Mouse (Mus musculus) MN1 (cell line): Measurements from ENCODE around the gene Mrgprh.
"Not testable (repeated sequence)": the region's sequence is repeated elsewhere in the genome, so short reads cannot be mapped to it uniquely, and the experiment has no call there.

Experiments used
- DNase-seq: peaks from one replicate; pipeline ENCODE4 v3.0.0-alpha.2; 2016; ENCODE audit warnings: low spot score

Mrgprh gene

DNA sequence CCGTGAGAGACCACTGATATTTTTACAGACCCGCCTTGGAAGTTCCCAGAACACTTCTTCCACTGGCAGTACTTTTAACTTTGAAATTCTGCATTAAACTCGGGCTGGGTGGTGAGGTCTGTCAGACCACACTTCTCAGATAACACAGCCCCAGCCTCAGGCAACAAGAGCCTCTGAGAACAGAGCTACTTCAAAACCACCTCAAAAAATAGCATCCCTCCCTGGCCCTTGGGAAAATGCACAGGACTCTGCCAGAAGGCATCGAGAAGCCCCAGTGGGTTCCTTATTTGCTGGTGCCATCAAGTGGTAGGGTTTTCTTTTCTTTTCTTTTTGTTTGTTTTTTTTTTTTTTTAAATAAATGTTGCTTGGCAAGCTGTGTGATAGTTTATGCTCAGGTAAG lies 7.2 kb upstream of the Mrgprh start:
- DNase-seq = no peak

DNA sequence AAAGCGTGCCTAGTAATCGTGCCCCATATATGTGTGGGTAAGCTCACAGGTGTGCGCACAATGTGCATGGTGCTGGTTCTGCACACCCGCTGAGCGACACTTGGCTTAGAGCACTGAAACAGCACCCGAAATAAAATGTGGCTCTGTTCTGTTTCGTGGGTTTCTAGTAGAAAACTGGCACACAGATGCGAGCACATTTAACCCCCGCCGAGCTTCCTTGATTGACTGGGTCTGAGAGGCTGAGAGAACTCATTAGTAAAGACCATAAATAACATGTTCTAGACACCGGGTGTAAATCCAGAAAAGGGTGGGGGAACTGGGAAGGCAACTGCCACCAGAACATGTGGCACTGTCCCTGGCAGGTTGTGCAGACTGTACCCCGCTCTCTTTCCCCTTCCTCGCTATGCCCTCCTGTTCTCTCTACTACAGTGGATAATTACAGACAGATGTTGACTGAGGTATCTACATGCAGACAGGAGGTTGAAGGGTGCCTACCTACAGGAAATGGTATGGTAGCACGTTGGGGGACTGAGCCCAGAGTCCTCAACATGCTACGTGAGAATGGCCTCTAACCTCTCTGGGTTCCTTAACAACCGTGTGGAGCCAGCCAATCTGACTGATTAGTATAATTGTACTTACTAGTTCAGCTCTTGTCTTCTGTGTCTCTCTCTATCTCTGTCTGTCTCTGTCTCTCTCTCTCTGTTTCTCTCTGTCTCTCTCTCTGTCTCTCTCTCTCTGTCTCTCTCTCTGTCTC lies 3.4 kb upstream of the Mrgprh start:
- DNase-seq = no peak

DNA sequence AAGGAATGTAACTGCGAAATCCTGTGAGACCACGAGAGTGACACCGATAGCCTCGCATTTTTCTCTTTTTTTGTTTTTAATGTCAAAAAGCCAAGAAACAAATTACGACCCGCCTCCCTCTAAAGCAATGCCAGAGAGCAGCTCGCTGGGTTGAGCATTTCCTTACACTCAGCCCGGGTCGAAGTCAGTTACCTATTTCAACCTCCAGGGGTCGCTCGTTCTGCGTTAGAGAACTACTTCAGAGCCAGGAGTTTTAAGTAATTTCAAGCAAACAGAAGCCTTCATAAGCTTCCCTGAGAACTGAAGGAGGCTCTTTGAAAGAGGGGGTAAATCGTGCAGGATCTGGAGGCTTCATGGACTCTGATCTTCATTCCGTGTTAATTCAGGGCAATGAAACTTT lies 4.3 kb downstream of the Mrgprh start:
- DNase-seq = peak; percentile 79

DNA sequence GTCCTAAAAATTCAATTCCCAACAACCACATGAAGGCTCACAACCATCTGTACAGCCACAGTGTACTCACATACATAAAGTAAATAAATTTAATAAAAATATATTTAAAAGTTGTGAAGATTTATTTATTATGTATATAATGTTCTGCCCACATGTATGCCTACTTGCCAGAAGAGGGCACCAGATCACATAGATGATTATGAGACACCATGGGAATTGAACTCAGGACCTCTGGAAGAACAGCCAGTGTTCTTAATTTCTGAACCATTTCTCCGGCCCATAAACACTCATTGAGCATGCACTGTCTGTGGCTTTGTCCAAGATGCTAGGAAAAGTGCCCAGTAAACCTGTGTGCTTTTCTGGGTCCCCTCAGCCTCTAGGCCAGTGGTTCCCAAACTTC lies 5.4 kb downstream of the Mrgprh start:
- DNase-seq = no peak

- DNase-seq = no peak
Observed at GRCm38 (mm10) chr17:12886620-12887019, 10.8 kb downstream of the Mrgprh start.

GRCm38 (mm10) chr17:12887021-12887775 lies 11.4 kb downstream of the Mrgprh start:
- no peak for DNase-seq

- no peak for DNase-seq
Observed at GRCm38 (mm10) chr17:12891054-12891453, 15.2 kb downstream of the Mrgprh start.

DNA sequence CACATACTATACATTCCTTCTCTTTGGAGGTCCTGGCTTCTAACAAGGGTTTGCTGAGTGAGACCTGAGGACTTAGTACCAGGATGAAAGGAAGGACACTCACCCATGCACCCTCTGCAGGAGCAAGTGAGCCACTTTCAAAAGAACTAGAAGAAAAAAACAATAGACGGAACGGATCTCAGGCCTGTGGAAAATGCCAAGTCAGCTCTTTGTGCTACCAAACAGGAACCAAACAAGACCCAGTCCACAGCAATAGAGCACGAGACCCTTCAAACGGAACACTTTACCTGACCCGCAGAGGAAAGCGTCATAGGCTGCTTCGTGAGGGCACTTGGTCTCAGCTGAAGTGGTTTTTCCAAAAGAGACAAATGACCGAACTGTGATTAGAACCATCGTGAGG lies 16.2 kb downstream of the Mrgprh start:
- DNase-seq = no peak

DNA sequence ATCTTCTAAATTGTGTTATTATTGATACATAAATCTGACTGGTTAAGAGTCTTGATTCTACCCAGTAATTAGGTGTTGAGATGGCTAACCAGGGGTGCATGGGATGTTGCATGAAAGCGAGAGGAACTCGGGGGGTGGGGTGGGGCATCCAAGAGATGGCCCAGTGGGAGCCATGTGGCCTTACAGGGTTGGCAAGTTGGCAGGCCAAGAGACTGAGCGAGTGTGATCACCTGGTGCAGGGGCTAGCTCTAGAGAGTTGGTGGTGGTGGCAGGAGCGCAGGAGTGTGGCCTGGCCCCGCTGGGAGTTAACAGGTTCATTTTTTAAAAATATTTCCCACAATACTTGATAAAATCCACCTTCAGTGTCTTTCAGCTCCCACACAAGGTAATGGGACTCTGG lies 21.8 kb downstream of the Mrgprh start:
- DNase-seq = no peak

DNA sequence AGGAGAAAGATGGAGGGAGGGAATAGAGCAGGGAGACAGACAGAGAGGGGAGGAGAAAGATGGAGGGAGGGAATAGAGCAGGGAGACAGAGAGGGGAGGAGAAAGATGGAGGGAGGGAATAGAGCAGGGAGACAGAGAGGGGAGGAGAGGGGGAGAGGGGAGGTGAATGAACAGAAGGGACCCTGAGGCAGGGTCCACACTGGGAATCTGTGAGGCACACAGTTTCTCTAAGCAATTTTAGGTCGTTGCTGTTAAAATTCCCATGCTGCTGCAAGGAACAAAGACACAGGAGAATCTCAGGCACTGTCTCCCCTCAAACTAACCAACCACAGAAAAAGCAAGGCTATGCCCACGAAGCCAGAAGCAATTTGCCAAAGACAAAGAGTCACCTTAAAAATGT lies 22.8 kb downstream of the Mrgprh start:
- not testable (repeated sequence) for DNase-seq

DNA sequence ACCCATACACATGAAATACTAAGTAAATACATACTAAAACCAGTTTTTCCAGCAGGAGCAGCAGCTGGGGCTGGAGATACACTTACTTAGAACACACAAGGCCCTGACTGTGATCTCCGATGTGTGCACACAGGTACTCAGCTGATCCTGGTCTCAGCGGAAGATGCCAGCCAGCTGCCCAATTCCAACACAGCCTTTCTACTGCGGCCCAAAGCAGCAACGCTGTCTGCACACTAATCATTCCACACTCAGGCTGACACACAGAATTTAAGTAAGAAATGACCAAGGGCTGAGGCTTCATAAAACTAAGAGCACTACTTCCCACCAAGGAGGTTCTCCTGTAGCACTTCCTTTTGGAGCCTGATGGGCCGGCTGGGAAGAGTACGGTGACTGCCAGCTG lies 26.5 kb downstream of the Mrgprh start:
- DNase-seq = no peak

DNA sequence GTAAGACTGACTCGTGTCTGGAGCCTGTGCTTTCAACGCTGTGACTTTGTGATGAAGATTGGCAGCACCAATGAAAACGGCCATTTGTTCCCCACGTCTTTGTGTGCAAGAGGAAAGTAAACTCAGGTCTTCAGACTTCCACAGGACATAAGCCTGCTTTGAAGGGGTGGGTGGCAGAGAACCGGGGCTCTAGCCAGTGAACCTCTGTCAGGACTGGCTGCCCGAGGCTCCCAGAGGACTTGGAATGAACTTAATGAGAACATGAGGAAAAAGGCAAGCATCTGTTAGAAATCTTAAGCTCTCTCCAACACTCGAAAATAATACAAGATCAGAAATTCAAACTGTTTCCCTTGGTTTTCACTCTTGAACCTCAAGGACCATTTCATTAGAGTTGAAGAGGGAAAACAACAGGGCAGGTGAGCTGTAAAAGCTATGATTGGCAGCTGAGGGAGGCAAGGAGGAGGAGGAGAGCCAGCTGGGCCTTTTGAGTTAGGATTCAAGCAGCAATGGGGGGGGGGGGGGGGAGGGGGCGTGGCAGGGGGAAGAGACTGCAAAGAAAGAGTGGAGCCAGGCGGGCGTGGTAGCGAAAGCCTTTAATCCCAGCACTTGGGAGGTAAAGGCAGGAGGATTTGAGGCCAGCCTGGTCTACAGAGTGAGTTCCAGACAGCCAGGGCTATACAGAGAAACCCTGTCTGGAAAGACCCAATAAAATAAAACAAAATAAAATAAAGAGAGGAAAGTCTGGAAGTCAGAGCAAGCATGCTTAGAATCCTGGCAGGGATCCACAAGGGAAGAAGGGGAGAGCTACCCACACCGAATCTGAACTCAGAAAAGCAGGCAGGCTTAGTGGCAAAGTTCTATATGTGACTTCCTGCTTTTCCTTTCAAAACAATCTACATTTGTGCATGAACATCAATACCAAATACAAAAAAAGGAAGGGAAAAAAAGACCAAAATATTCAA lies 27.8 kb downstream of the Mrgprh start:
- no peak for DNase-seq

DNA sequence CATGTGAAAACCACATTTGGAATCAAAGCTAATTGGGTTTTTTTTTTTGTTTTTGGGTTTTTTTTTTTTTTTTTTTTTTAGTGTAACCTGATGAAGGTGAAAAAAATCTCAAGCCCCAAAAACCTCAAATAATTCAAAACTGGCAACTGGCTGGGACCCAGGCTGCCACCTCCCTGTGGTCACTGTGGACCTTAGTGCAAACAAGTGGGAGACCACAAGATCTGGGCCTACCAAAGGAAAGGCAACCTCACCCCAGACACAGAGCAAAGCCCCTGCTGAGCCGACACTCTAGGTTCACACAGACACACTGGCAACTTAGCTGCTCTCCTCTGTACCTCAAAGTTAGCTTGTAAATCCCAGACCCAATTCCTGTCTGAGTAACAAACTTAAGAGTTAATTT lies 28.5 kb downstream of the Mrgprh start:
- DNase-seq = no peak

DNA sequence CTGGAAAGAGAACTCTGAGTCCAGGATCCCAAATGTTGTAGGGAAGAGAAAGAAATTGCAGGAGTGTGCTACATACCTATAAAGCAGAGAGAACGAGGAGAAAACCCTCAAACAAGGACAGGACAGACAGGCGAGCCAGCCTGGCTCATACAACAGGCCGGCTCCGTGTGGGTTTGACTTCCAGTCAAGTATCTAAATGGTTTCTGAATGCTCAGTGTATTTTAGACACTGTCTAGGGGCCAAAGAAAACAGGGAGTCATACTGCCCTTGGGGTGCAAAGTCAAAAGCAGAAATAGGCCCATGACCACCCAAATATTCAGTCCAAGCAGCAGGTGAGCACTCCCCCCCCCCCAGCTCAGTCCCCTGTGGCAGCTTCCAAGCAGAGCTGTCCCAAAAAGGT lies 30.0 kb downstream of the Mrgprh start:
- DNase-seq = no peak

GRCm38 (mm10) chr17:12906436-12906835 lies 30.6 kb downstream of the Mrgprh start:
- no peak for DNase-seq

GRCm38 (mm10) chr17:12909361-12910280 lies 33.8 kb downstream of the Mrgprh start, which contains the start of gene Pnldc1:
Pnldc1 (minus strand) TSS chr17:12910230.
- DNase-seq = no peak

DNA sequence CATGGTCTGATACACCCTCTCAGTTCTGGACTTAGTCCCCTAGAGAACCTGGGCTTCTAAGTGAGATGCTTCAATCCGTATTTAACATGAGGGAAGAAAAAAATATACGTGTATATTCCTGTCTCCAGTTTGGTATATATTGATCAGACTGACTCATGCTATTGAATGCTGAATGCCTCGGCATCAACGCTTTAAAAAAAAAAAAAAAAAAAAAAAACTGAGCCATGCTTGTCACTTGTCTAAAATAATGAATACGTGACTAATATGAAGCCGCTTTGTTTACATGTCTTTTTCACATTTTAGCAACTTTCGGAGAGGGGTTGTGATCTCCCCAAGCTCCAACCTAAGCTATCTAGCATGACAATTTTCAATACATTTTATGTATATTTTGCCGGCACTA lies 34.6 kb downstream of the Mrgprh start:
- no peak for DNase-seq

DNA sequence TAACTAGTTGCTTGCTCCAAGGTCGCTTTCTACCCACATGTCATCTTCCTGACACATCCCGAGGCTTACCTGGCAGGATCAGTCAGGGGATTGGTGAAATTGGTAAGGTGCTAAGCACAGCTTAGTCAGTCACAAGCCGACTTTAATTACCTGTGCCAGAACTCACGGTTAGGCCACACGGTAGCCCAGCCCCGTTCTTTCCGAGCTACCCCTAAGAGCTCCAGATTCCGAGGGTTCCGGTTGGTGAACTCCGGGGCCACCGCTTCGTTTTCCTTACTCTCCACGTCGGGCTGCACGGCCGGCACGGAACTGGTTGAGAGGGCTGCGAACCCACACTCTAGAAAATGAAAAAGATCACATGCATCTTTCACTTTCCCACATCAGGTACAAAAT lies 39.6 kb downstream of the Mrgprh start, which contains the start of gene Tcp1:
Gene Tcp1, plus strand, starts transcription at position 214 of the 393 bp plus-strand sequence.
- no peak for DNase-seq

- DNase-seq = peak; percentile 100
Observed at GRCm38 (mm10) chr17:12915881-12916583, 40.2 kb downstream of the Mrgprh start, which contains the start of gene Mrpl18. Mrpl18 (minus strand) TSS chr17:12916345.

GRCm38 (mm10) chr17:12916588-12917380 lies 41.0 kb downstream of the Mrgprh start:
- DNase-seq = peak; percentile 61
